Mouse (Mus musculus) embryonic facial prominence, embryonic 10.5 days (tissue): ENCODE results near the gene Acvr2a. TPM values are rescaled to one million over a fixed set of nuclear protein-coding genes. Genes with fewer than 3 reads are reported as not detected.
"Not testable (repeated sequence)": the region's sequence is repeated elsewhere in the genome, so short reads cannot be mapped to it uniquely, and the experiment has no call there.

Experiments used
- DNase-seq: peaks from one replicate; pipeline ENCODE4 v3.0.0-alpha.2; 2017; ENCODE audit warnings: low spot score
- H3K27ac ChIP-seq: fragments of 300-500 bp; sonication (generic); replicated peaks from 2 replicates; pipeline ENCODE4 v1.5.1; 2016; ENCODE audit warnings: mild to moderate bottlenecking
- H3K27me3 ChIP-seq: fragments of 300-500 bp; sonication (generic); replicated peaks from 2 replicates; pipeline ENCODE4 v1.6.1; 2016; ENCODE audit warnings: low read depth, mild to moderate bottlenecking; ENCODE audit not compliant: poor library complexity, severe bottlenecking
- H3K36me3 ChIP-seq: fragments of 300-500 bp; sonication (generic); replicated peaks from 2 replicates; pipeline ENCODE4 v1.6.1; 2016; ENCODE audit warnings: mild to moderate bottlenecking, moderate library complexity
- H3K4me1 ChIP-seq: fragments of 300-500 bp; sonication (generic); 2 replicates; pipeline ENCODE4 v1.6.1; 2016
- H3K4me3 ChIP-seq: fragments of 300-500 bp; sonication (generic); 2 replicates; pipeline ENCODE4 v1.5.1; 2016; ENCODE audit warnings: mild to moderate bottlenecking, moderate library complexity
- H3K9me3 ChIP-seq: fragments of 300-500 bp; sonication (generic); 2 replicates; pipeline ENCODE4 v1.6.1; 2016; ENCODE audit warnings: mild to moderate bottlenecking
- WGBS: fragments of 180-500 bp; shearing (Covaris S2); methylation state at CpG from one replicate; pipeline ENCODE4 v1.1.7; 2016; 5-methylcytosine and 5-hydroxymethylcytosine counted together
- polyA plus RNA-seq: library from polyadenylated mRNA; unstranded; fragments of >200 nt; fragmentation: Nextera tagmentation; extraction: Ambion mirVana; gene quantifications from 2 replicates; pipeline ENCODE4 v1.2.1, GENCODE M21; 2016

Acvr2a gene
- polyA plus RNA-seq, 1 experiment from 2014 or later, result 21.2 TPM

GRCm38 (mm10) chr2:48825878-48826277 is 12.0 kb downstream of the Acvr2a start:
- H3K4me1 ChIP-seq, result no peaks in the 10 kb centered on the region
- no peaks in the 10 kb centered on the region for H3K27me3 ChIP-seq
- no peaks in the 10 kb centered on the region for H3K36me3 ChIP-seq
- WGBS, result 95% methylated on average over 2 of the region's 2 CpGs
- no peaks in the 10 kb centered on the region for H3K9me3 ChIP-seq
- no peak overlapping the region for H3K4me3 ChIP-seq
- no peak for DNase-seq
- no peak overlapping the region for H3K27ac ChIP-seq

- H3K36me3 ChIP-seq, result no peaks in the 10 kb centered on the region
- H3K4me1 ChIP-seq, result no peaks in the 10 kb centered on the region
- no peak overlapping the region for H3K27ac ChIP-seq
- H3K9me3 ChIP-seq, result no peaks in the 10 kb centered on the region
- H3K4me3 ChIP-seq, result no peak overlapping the region
- H3K27me3 ChIP-seq, result no peaks in the 10 kb centered on the region
- DNase-seq, result no peak
These were observed 12.5 kb downstream of the Acvr2a start for GRCm38 (mm10) chr2:48826380-48826779.

GRCm38 (mm10) chr2:48830492-48830891 is 16.6 kb downstream of the Acvr2a start:
- H3K27ac ChIP-seq, result no peak overlapping the region
- peaks cover 5% of the 10 kb centered on the region; the same call in 1 of the 2 replicates for H3K4me1 ChIP-seq
- no peaks in the 10 kb centered on the region for H3K27me3 ChIP-seq
- H3K36me3 ChIP-seq, result no peaks in the 10 kb centered on the region
- DNase-seq, result no peak
- no peaks in the 10 kb centered on the region for H3K9me3 ChIP-seq
- no peak overlapping the region for H3K4me3 ChIP-seq
- WGBS, result 90% methylated on average over 2 of the region's 2 CpGs

GRCm38 (mm10) chr2:48832305-48832704 is 18.4 kb downstream of the Acvr2a start:
- 90% methylated on average over 5 of the region's 5 CpGs for WGBS
- H3K4me1 ChIP-seq, result peaks cover 5% of the 10 kb centered on the region; the same call in 1 of the 2 replicates
- H3K4me3 ChIP-seq, result no peak overlapping the region
- no peaks in the 10 kb centered on the region for H3K9me3 ChIP-seq
- H3K27ac ChIP-seq, result no peak overlapping the region
- H3K27me3 ChIP-seq, result no peaks in the 10 kb centered on the region
- no peak for DNase-seq
- H3K36me3 ChIP-seq, result no peaks in the 10 kb centered on the region

GRCm38 (mm10) chr2:48833884-48834450 is 20.1 kb downstream of the Acvr2a start:
- Histone ChIP-seq H3K4me3 (no peak overlapping the region), H3K27me3 (no peaks in the 10 kb centered on the region), H3K27ac (no peak overlapping the region), H3K36me3 (no peaks in the 10 kb centered on the region), H3K4me1 (peaks cover 5% of the 10 kb centered on the region; the same call in 1 of the 2 replicates), H3K9me3 (no peaks in the 10 kb centered on the region)
- 61% methylated on average over 3 of the region's 3 CpGs for WGBS
- DNase-seq, result no peak

GRCm38 (mm10) chr2:48841611-48842470 is 27.9 kb downstream of the Acvr2a start:
- no peak for DNase-seq
- 87% methylated on average over 3 of the region's 3 CpGs for WGBS
- H3K27me3 ChIP-seq, result no peaks in the 10 kb centered on the region
- no peak overlapping the region for H3K27ac ChIP-seq
- no peak overlapping the region for H3K4me3 ChIP-seq
- peaks cover 3% of the 10 kb centered on the region for H3K4me1 ChIP-seq
- 0 out of 2 replicates have a peak, but pooled peaks cover 3% of the 10 kb centered on the region for H3K36me3 ChIP-seq
- H3K9me3 ChIP-seq, result no peaks in the 10 kb centered on the region

- Histone ChIP-seq H3K27me3 (no peaks in the 10 kb centered on the region), H3K9me3 (no peaks in the 10 kb centered on the region), H3K4me3 (no peak overlapping the region), H3K4me1 (peaks cover 6% of the 10 kb centered on the region), H3K27ac (no peak overlapping the region), H3K36me3 (0 out of 2 replicates have a peak, but pooled peaks cover 3% of the 10 kb centered on the region)
- no peak for DNase-seq
- 69% methylated on average over 2 of the region's 2 CpGs for WGBS
These were observed 32.9 kb downstream of the Acvr2a start for GRCm38 (mm10) chr2:48846689-48847398.

- H3K4me3 ChIP-seq, H3K9me3 ChIP-seq, H3K36me3 ChIP-seq, H3K27me3 ChIP-seq, H3K27ac ChIP-seq, H3K4me1 ChIP-seq, DNase-seq: not testable (repeated sequence)
- 91% methylated on average over 6 of the region's 6 CpGs for WGBS
These were observed 51.7 kb downstream of the Acvr2a start for GRCm38 (mm10) chr2:48865596-48865995.

GRCm38 (mm10) chr2:48868199-48868913 is 54.4 kb downstream of the Acvr2a start:
- no peak overlapping the region for H3K4me3 ChIP-seq
- no peaks in the 10 kb centered on the region for H3K9me3 ChIP-seq
- H3K4me1 ChIP-seq, result peaks cover 4% of the 10 kb centered on the region
- H3K27ac ChIP-seq, result no peak overlapping the region
- 87% methylated on average over 5 of the region's 5 CpGs for WGBS
- no peak for DNase-seq
- peaks cover 4% of the 10 kb centered on the region; the same call in 1 of the 2 replicates for H3K36me3 ChIP-seq
- H3K27me3 ChIP-seq, result no peaks in the 10 kb centered on the region

GRCm38 (mm10) chr2:48885945-48886344 is 72.0 kb downstream of the Acvr2a start:
- no peaks in the 10 kb centered on the region for H3K4me1 ChIP-seq
- H3K4me3 ChIP-seq, result no peak overlapping the region
- DNase-seq, result peak; percentile 39
- H3K27me3 ChIP-seq, result no peaks in the 10 kb centered on the region
- H3K9me3 ChIP-seq, result no peaks in the 10 kb centered on the region
- H3K27ac ChIP-seq, result peak overlapping the region; percentile 48; the same call in 1 of the 2 replicates
- peaks cover 6% of the 10 kb centered on the region for H3K36me3 ChIP-seq

GRCm38 (mm10) chr2:48895186-48895585 is 81.3 kb downstream of the Acvr2a start:
- 90% methylated on average over 3 of the region's 3 CpGs for WGBS
- no peaks in the 10 kb centered on the region for H3K27me3 ChIP-seq
- no peak for DNase-seq
- H3K4me3 ChIP-seq, result no peak overlapping the region
- no peak overlapping the region for H3K27ac ChIP-seq
- no peaks in the 10 kb centered on the region for H3K9me3 ChIP-seq
- no peaks in the 10 kb centered on the region for H3K4me1 ChIP-seq
- peaks cover 47% of the 10 kb centered on the region for H3K36me3 ChIP-seq

- no peak for DNase-seq
- 68% methylated on average over 2 of the region's 2 CpGs for WGBS
- H3K36me3 ChIP-seq, result peaks cover 62% of the 10 kb centered on the region
These were observed 95.0 kb downstream of the Acvr2a start for GRCm38 (mm10) chr2:48908866-48909265.

More at GRCm38 (mm10) chr2:48908866-48909265, 95.0 kb downstream of the Acvr2a start:
- Histone ChIP-seq H3K4me1 (no peaks in the 10 kb centered on the region), H3K4me3 (no peak overlapping the region), H3K9me3 (no peaks in the 10 kb centered on the region), H3K27ac (no peak overlapping the region), H3K27me3 (no peaks in the 10 kb centered on the region)
